Mouse (Mus musculus) forebrain, embryonic 15.5 days (tissue): ENCODE measurements around the gene Commd8. TPM values are rescaled to one million over a fixed set of nuclear protein-coding genes. Genes with fewer than 3 reads are reported as not detected.

Experiments
- ATAC-seq: fragments of 200-750 bp; cut with Nextera tagmentation; replicated peaks from 2 replicates; pipeline ENCODE4 v1.8.0; 2017; ENCODE audit warnings: mild to moderate bottlenecking, moderate TSS enrichment, moderate library complexity
- H3K27ac ChIP-seq: fragments of 300-500 bp; sonication (generic); replicated peaks from 2 replicates; pipeline ENCODE4 v1.5.1; 2015; ENCODE audit warnings: mild to moderate bottlenecking, inconsistent platforms
- H3K27me3 ChIP-seq: fragments of 300-500 bp; sonication (generic); 2 replicates; pipeline ENCODE4 v1.6.1; 2015; ENCODE audit warnings: inconsistent platforms
- H3K36me3 ChIP-seq: fragments of 300-500 bp; sonication (generic); 2 replicates; pipeline ENCODE4 v1.6.1; 2015; ENCODE audit warnings: mild to moderate bottlenecking, inconsistent platforms
- H3K4me1 ChIP-seq: fragments of 300-500 bp; sonication (generic); 2 replicates; pipeline ENCODE4 v1.6.1; 2015; ENCODE audit warnings: inconsistent platforms
- H3K4me2 ChIP-seq: fragments of 300-500 bp; sonication (generic); replicated peaks from 2 replicates; pipeline ENCODE4 v1.6.1; 2015; ENCODE audit warnings: mild to moderate bottlenecking, inconsistent platforms
- H3K4me3 ChIP-seq: fragments of 300-500 bp; sonication (generic); 2 replicates; pipeline ENCODE4 v1.5.1; 2015; ENCODE audit warnings: mild to moderate bottlenecking, inconsistent platforms
- H3K9ac ChIP-seq: fragments of 300-500 bp; sonication (generic); replicated peaks from 2 replicates; pipeline ENCODE4 v1.6.1; 2015; ENCODE audit warnings: mild to moderate bottlenecking, inconsistent platforms
- H3K9me3 ChIP-seq: fragments of 300-500 bp; sonication (generic); 2 replicates; pipeline ENCODE4 v1.6.1; 2016; ENCODE audit warnings: inconsistent platforms
- WGBS: fragments of 180-500 bp; shearing (Covaris S2); methylation state at CpG from one replicate; pipeline ENCODE4 v1.1.7; 2015; ENCODE audit warnings: mixed read lengths; 5-methylcytosine and 5-hydroxymethylcytosine counted together
- polyA plus RNA-seq: library from polyadenylated mRNA; unstranded; fragments of >200 nt; fragmentation: Nextera tagmentation; extraction: Ambion mirVana; gene quantifications from 2 replicates; pipeline ENCODE4 v1.2.1, GENCODE M21; 2015

The Commd8 gene
- polyA plus RNA-seq, 1 experiment from 2014 or later: 145 TPM

- no peaks in the 10 kb centered on the region for H3K36me3 ChIP-seq
- H3K9ac ChIP-seq: no peak overlapping the region
- ATAC-seq: no peak
- H3K4me2 ChIP-seq: no peak overlapping the region
- no peaks in the 10 kb centered on the region for H3K4me1 ChIP-seq
- H3K4me3 ChIP-seq: no peak overlapping the region
- 89% methylated on average over 6 of the region's 6 CpGs for whole genome bisulfite sequencing
- H3K27me3 ChIP-seq: no peaks in the 10 kb centered on the region
- H3K9me3 ChIP-seq: no peaks in the 10 kb centered on the region
- no peak overlapping the region for H3K27ac ChIP-seq
Observed at GRCm38 (mm10) chr5:72122414-72123037, 45.5 kb downstream of the Commd8 start.
